Mouse (Mus musculus): ENCODE measurements around the gene Gm20425. TPM values are rescaled to one million over a fixed set of nuclear protein-coding genes. Genes with fewer than 3 reads are reported as not detected.

Gm20425 gene
- polyA plus RNA-seq, 1 experiment from 2014 or later: 1.1 TPM

- no peak overlapping the region for H3K4me3 ChIP-seq (replicated peaks)
- H3K9ac ChIP-seq (replicated peaks): no peak overlapping the region
- WGBS: 72% methylated on average over 5 of the region's 5 CpGs
- H3K9me3 ChIP-seq: no peaks in the 10 kb centered on the region
- H3K27me3 ChIP-seq: no peaks in the 10 kb centered on the region
- H3K4me1 ChIP-seq (replicated peaks): no peaks in the 10 kb centered on the region
- no peak overlapping the region for H3K27ac ChIP-seq
- H3K36me3 ChIP-seq: no peaks in the 10 kb centered on the region
- no peak for ATAC-seq (ENCODE audit: insufficient number of reproducible peaks, insufficient read depth, low FRiP score, low TSS enrichment, low read depth)
- H3K4me2 ChIP-seq: no peak overlapping the region
Measured at GRCm38 (mm10) chr9:103153286-103153685, 76.8 kb downstream of the Gm20425 start.

- no peaks in the 10 kb centered on the region for H3K9me3 ChIP-seq
- no peaks in the 10 kb centered on the region for H3K36me3 ChIP-seq
- no peak overlapping the region for H3K4me3 ChIP-seq (replicated peaks)
- no peaks in the 10 kb centered on the region for H3K27me3 ChIP-seq
- WGBS: 84% methylated on average over 12 of the region's 12 CpGs
- H3K9ac ChIP-seq (replicated peaks): no peak overlapping the region
- H3K27ac ChIP-seq: no peak overlapping the region
- ATAC-seq (ENCODE audit: insufficient number of reproducible peaks, insufficient read depth, low FRiP score, low TSS enrichment, low read depth): no peak
- H3K4me2 ChIP-seq: no peak overlapping the region
- H3K4me1 ChIP-seq (replicated peaks): 0 out of 2 replicates have a peak, but pooled peaks cover 7% of the 10 kb centered on the region
Measured at GRCm38 (mm10) chr9:103149074-103149799, 80.9 kb downstream of the Gm20425 start.

GRCm38 (mm10) chr9:103147103-103147502 is 83.0 kb downstream of the Gm20425 start:
- no peak overlapping the region for H3K9ac ChIP-seq (replicated peaks)
- H3K36me3 ChIP-seq: no peaks in the 10 kb centered on the region
- no peak overlapping the region for H3K4me2 ChIP-seq
- WGBS: 75% methylated on average over 13 of the region's 13 CpGs
- no peaks in the 10 kb centered on the region for H3K9me3 ChIP-seq
- 0 out of 2 replicates have a peak, but pooled peaks cover 7% of the 10 kb centered on the region for H3K4me1 ChIP-seq (replicated peaks)
- no peaks in the 10 kb centered on the region for H3K27me3 ChIP-seq
- H3K27ac ChIP-seq: no peak overlapping the region
- H3K4me3 ChIP-seq (replicated peaks): no peak overlapping the region
- no peak for ATAC-seq (ENCODE audit: insufficient number of reproducible peaks, insufficient read depth, low FRiP score, low TSS enrichment, low read depth)

DNA sequence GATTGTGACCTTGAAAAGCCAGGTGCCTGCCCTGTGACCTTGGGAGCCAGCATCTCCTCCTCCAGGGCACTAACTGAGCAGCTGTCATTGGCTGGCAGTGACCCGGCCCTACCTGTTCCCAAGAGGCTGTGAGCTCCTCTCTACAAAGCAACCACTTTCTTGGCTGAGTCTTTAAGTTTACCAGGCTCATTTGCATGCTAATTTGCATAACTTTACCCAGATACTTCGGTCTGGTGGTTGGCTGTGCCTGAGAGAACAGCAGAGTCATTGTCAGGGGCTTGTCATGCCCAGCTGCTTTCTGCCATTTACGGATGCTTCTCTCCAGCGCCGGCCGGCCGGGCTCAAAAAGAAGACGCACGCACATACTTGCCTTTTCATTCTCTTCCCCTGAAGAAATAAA is 83.4 kb downstream of the Gm20425 start:
- no peaks in the 10 kb centered on the region for H3K9me3 ChIP-seq
- H3K9ac ChIP-seq (replicated peaks): no peak overlapping the region
- no peak overlapping the region for H3K27ac ChIP-seq
- H3K4me2 ChIP-seq: no peak overlapping the region
- H3K4me1 ChIP-seq (replicated peaks): 0 out of 2 replicates have a peak, but pooled peaks cover 7% of the 10 kb centered on the region
- no peak for ATAC-seq (ENCODE audit: insufficient number of reproducible peaks, insufficient read depth, low FRiP score, low TSS enrichment, low read depth)
- H3K36me3 ChIP-seq: no peaks in the 10 kb centered on the region
- no peak overlapping the region for H3K4me3 ChIP-seq (replicated peaks)
- no peaks in the 10 kb centered on the region for H3K27me3 ChIP-seq
- 45% methylated on average over 9 of the region's 9 CpGs for whole genome bisulfite sequencing

DNA sequence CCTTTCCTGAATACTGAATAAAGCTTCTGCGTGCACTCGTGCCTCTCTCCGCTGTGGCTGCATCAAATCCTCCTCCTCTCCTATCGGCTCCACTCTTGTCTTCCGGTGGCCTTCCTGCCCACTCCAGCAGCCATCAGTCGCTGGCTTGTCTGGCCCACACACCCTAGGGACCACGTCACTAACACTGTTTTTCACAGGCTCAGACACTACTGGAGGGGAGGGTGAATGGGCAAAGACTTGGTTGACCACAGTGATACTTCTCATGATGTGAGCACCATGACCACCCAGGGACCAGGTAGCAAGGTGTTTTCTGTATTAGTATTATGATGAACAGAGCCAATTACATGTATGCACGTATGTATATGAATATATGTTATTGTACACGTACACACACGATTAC is 83.8 kb downstream of the Gm20425 start:
- Histone ChIP-seq H3K36me3 (no peaks in the 10 kb centered on the region), H3K27me3 (no peaks in the 10 kb centered on the region), H3K4me3 (replicated peaks) (no peak overlapping the region), H3K4me1 (replicated peaks) (0 out of 2 replicates have a peak, but pooled peaks cover 7% of the 10 kb centered on the region), H3K27ac (no peak overlapping the region), H3K4me2 (no peak overlapping the region), H3K9me3 (no peaks in the 10 kb centered on the region), H3K9ac (replicated peaks) (no peak overlapping the region)
- WGBS: 84% methylated on average over 10 of the region's 10 CpGs
- ATAC-seq (ENCODE audit: insufficient number of reproducible peaks, insufficient read depth, low FRiP score, low TSS enrichment, low read depth): no peak

- H3K27ac ChIP-seq: no peak overlapping the region
- 0 out of 2 replicates have a peak, but pooled peaks cover 7% of the 10 kb centered on the region for H3K4me1 ChIP-seq (replicated peaks)
- H3K9ac ChIP-seq (replicated peaks): no peak overlapping the region; the same call in 1 of the 2 replicates
- no peaks in the 10 kb centered on the region for H3K36me3 ChIP-seq
- no peak overlapping the region for H3K4me3 ChIP-seq (replicated peaks)
- H3K4me2 ChIP-seq: no peak overlapping the region
- no peaks in the 10 kb centered on the region for H3K27me3 ChIP-seq
- ATAC-seq (ENCODE audit: insufficient number of reproducible peaks, insufficient read depth, low FRiP score, low TSS enrichment, low read depth): no peak
- 18% methylated on average over 5 of the region's 5 CpGs for WGBS
- no peaks in the 10 kb centered on the region for H3K9me3 ChIP-seq
Measured at GRCm38 (mm10) chr9:103145351-103145750, 84.8 kb downstream of the Gm20425 start.

DNA sequence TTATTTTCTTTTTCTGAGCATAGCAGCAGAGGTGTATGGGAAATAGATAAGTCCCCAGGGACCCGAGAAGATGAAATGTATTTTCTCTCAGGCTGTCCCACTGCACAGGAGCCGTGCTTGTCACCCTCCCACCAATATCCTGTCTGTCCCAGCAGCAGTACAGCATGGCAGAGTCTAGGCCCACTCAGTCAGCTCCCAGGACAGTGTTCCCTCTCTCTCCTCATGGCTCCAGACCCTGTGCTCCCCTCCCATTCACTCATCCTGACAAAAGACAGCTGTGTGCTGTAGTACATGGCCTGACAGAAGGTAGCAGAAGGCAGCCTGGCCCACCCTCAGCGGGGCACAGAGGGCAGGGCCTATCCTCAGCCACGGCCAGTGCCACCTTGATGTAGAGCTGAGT is 86.2 kb downstream of the Gm20425 start:
- no peak for ATAC-seq (ENCODE audit: insufficient number of reproducible peaks, insufficient read depth, low FRiP score, low TSS enrichment, low read depth)
- Histone ChIP-seq H3K4me1 (replicated peaks) (0 out of 2 replicates have a peak, but pooled peaks cover 14% of the 10 kb centered on the region), H3K9me3 (no peaks in the 10 kb centered on the region), H3K27me3 (no peaks in the 10 kb centered on the region), H3K4me3 (replicated peaks) (no peak overlapping the region), H3K9ac (replicated peaks) (no peak overlapping the region), H3K4me2 (no peak overlapping the region), H3K36me3 (no peaks in the 10 kb centered on the region), H3K27ac (no peak overlapping the region)
- WGBS: 63% methylated on average over 4 of the region's 4 CpGs

DNA sequence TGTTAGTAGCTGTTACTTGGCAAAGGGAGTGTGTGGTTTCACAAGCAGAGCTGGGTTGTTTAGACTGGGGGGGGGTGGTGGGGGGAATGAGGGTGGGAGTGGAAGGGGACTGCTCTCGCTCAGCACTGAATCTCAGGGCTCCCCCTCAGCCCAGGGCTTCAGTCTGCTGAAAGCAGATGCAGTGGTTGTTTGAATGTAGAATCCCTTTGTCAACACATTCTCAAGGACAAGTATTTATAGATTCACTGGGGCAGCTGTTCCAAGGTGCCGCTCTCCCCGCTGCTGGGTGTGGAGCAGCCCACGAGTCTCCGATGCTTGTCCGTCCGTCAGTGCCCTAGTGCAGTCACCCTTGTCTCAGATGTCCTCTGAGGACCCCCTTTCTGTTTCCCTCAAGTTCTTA is 88.8 kb downstream of the Gm20425 start:
- Histone ChIP-seq H3K4me1 (replicated peaks) (0 out of 2 replicates have a peak, but pooled peaks cover 17% of the 10 kb centered on the region), H3K4me2 (no peak overlapping the region), H3K9ac (replicated peaks) (no peak overlapping the region), H3K4me3 (replicated peaks) (no peak overlapping the region), H3K9me3 (no peaks in the 10 kb centered on the region), H3K27me3 (no peaks in the 10 kb centered on the region), H3K36me3 (no peaks in the 10 kb centered on the region), H3K27ac (no peak overlapping the region)
- WGBS: 91% methylated on average over 7 of the region's 7 CpGs
- no peak for ATAC-seq (ENCODE audit: insufficient number of reproducible peaks, insufficient read depth, low FRiP score, low TSS enrichment, low read depth)

GRCm38 (mm10) chr9:103140384-103140783 is 89.7 kb downstream of the Gm20425 start:
- no peaks in the 10 kb centered on the region for H3K27me3 ChIP-seq

More at GRCm38 (mm10) chr9:103140384-103140783, 89.7 kb downstream of the Gm20425 start:
- 75% methylated on average over 6 of the region's 6 CpGs for WGBS
- H3K9ac ChIP-seq (replicated peaks): no peak overlapping the region
- H3K4me1 ChIP-seq (replicated peaks): 0 out of 2 replicates have a peak, but pooled peaks cover 13% of the 10 kb centered on the region
- H3K36me3 ChIP-seq: no peaks in the 10 kb centered on the region
- no peak overlapping the region for H3K4me2 ChIP-seq
- no peak for ATAC-seq (ENCODE audit: insufficient number of reproducible peaks, insufficient read depth, low FRiP score, low TSS enrichment, low read depth)
- H3K4me3 ChIP-seq (replicated peaks): no peak overlapping the region
- no peak overlapping the region for H3K27ac ChIP-seq
- no peaks in the 10 kb centered on the region for H3K9me3 ChIP-seq

Other genes starting within 250 kb of the Gm20425 start
- gene Slco2a1, start 241.6 kb downstream of the Gm20425 start, polyA plus RNA-seq (2016; fragmentation: Nextera tagmentation; extraction: Ambion mirVana): 1.0 and 1.2 TPM in 2 replicates
- 2.8 and 3.9 TPM in 2 replicates for gene Rab6b, start 118.5 kb downstream of the Gm20425 start, polyA plus RNA-seq (2016; fragmentation: Nextera tagmentation; extraction: Ambion mirVana)
- 55.1 and 58.0 TPM in 2 replicates for gene Srprb, start 28.2 kb downstream of the Gm20425 start, polyA plus RNA-seq (2016; fragmentation: Nextera tagmentation; extraction: Ambion mirVana)
- 7.9 and 13.0 TPM in 2 replicates for gene Trf, start 137 bp upstream of the Gm20425 start, polyA plus RNA-seq (2016; fragmentation: Nextera tagmentation; extraction: Ambion mirVana)
- 3.8 and 4.0 TPM in 2 replicates for gene 1300017J02Rik, start 74.8 kb upstream of the Gm20425 start, polyA plus RNA-seq (2016; fragmentation: Nextera tagmentation; extraction: Ambion mirVana)
- gene Topbp1, start 74.9 kb upstream of the Gm20425 start, polyA plus RNA-seq (2016; fragmentation: Nextera tagmentation; extraction: Ambion mirVana): 94.8 and 96.0 TPM in 2 replicates
- gene Cdv3, start 135.5 kb upstream of the Gm20425 start, polyA plus RNA-seq (2016; fragmentation: Nextera tagmentation; extraction: Ambion mirVana): 109 and 114 TPM in 2 replicates

Data from limb, embryonic 12.5 days (tissue).